Comparison of ENCODE assay signal across 7 mouse cellular contexts in genomic region chr8:106996339-106996738, GRCm38 (mm10). TPM values are rescaled to one million over a fixed set of nuclear protein-coding genes. Genes with fewer than 3 reads are reported as not detected.
DNase-seq lines count a peak whose midpoint lies in the region; ATAC-seq and TF ChIP-seq lines count a peak whose summit lies in the region.
"Not testable (repeated sequence)": the region's sequence is repeated elsewhere in the genome, so short reads cannot be mapped to it uniquely, and the experiment has no call there.

No protein-coding gene starts in this region.

- H3K9me3 ChIP-seq in MEL (replicated peaks; ENCODE audit: insufficient read depth, low read length); intestine, postnatal 0 days (ENCODE audit: control insufficient read depth); liver, embryonic 14.5 days (ENCODE audit: control insufficient read depth, low read length): not testable (repeated sequence)

- not testable (repeated sequence) for TF ChIP-seq RAD21 in MEL (IDR thresholded peaks at IDR 0.05; ENCODE audit: low read depth, low read length)

- not testable (repeated sequence) for TF ChIP-seq EP300 in MEL (IDR thresholded peaks at IDR 0.05; ENCODE audit: low read depth in 1 of 2, low read length in 2 of 2); liver, embryonic 14.5 days (IDR thresholded peaks at IDR 0.05; ENCODE audit: low read depth)

- not testable (repeated sequence) for TF ChIP-seq POLR2A in MEL (IDR thresholded peaks at IDR 0.05; ENCODE audit: control insufficient read depth in 1 of 2, insufficient read depth in 1 of 2, low read depth in 1 of 2, low read length in 2 of 2, poor library complexity in 1 of 2)

- not testable (repeated sequence) for H3K36me3 ChIP-seq in MEL (ENCODE audit: control insufficient read depth in 1 of 2, insufficient read depth in 2 of 2, low read length in 2 of 2); liver, embryonic 14.5 days (replicated peaks; ENCODE audit: control insufficient read depth, insufficient read depth, low read depth)
- peaks cover 13% of the 10 kb centered on the region for H3K36me3 ChIP-seq in intestine, postnatal 0 days (ENCODE audit: control insufficient read depth, insufficient read depth)

- ATAC-seq in intestine, postnatal 0 days; liver, embryonic 14.5 days (ENCODE audit: insufficient read depth): not testable (repeated sequence)

- H3K4me3 ChIP-seq in MEL (ENCODE audit: control insufficient read depth in 1 of 2, insufficient read depth in 1 of 2, low read depth in 2 of 2, low read length in 2 of 2); gastrocnemius, adult 2 months; intestine, postnatal 0 days (ENCODE audit: low read depth, low read length); liver, embryonic 14.5 days (ENCODE audit: insufficient read depth in 1 of 2, low read depth in 2 of 2, low read length in 2 of 2): not testable (repeated sequence)

- H3K9ac ChIP-seq in MEL (ENCODE audit: control insufficient read depth, low read depth, low read length, poor library complexity, severe bottlenecking); intestine, postnatal 0 days (ENCODE audit: low read depth, low read length); liver, embryonic 14.5 days (replicated peaks): not testable (repeated sequence)

- TF ChIP-seq CTCF in MEL (IDR thresholded peaks at IDR 0.05 in 2 of 3, conservative IDR thresholded peaks at IDR 0.05 in 1 of 3; ENCODE audit: control insufficient read depth in 1 of 3, insufficient read depth in 1 of 3, low read depth in 2 of 3, low read length in 3 of 3, poor library complexity in 1 of 3, severe bottlenecking in 1 of 3) = peak in 2 of 3 experiments; percentile 8 to 28; a peak in 3 of 6 replicates
- TF ChIP-seq CTCF in gastrocnemius, adult 2 months (IDR thresholded peaks at IDR 0.05) = peak; percentile 31; the same call in 1 of the 2 replicates
- TF ChIP-seq CTCF in intestine, postnatal 0 days (IDR thresholded peaks at IDR 0.05; ENCODE audit: low read depth) = peak; percentile 37
- peak; percentile 36 for TF ChIP-seq CTCF in liver, embryonic 14.5 days (IDR thresholded peaks at IDR 0.05; ENCODE audit: low read depth)

- peak; percentile 25 to 26 for DNase-seq in B cell, adult 2 months
- peak; percentile 41 for DNase-seq in MEL (ENCODE audit: low read depth, low spot score)
- not testable (repeated sequence) for DNase-seq in gastrocnemius, adult 2 months; liver, embryonic 14.5 days (ENCODE audit: low read depth in 3 of 3, low spot score in 3 of 3)
- peak; percentile 21 for DNase-seq in lung, postnatal 36 days
- peak; percentile 8 for DNase-seq in thymus, postnatal 14 days

- intact Hi-C loops in gastrocnemius, adult 2 months (cut with DNase I) = not testable (repeated sequence)

- not testable (repeated sequence) for H3K27ac ChIP-seq in MEL (ENCODE audit: control insufficient read depth, low read depth, low read length); gastrocnemius, adult 2 months; intestine, postnatal 0 days (ENCODE audit: low read depth, low read length); liver, embryonic 14.5 days

- not testable (repeated sequence) for H3K4me2 ChIP-seq in intestine, postnatal 0 days (replicated peaks; ENCODE audit: low read depth); liver, embryonic 14.5 days (ENCODE audit: low read depth)

- 90% methylated on average over 4 of the region's 4 CpGs for WGBS in intestine, postnatal 0 days
- 71% methylated on average over 4 of the region's 4 CpGs for WGBS in liver, embryonic 14.5 days (ENCODE audit: insufficient replicate concordance)

- not testable (repeated sequence) for H3K4me1 ChIP-seq in MEL (ENCODE audit: control insufficient read depth in 1 of 2, insufficient read depth in 2 of 2, low read length in 2 of 2); intestine, postnatal 0 days (replicated peaks; ENCODE audit: control insufficient read depth, insufficient read depth, low read length); liver, embryonic 14.5 days (replicated peaks; ENCODE audit: control insufficient read depth in 2 of 2, insufficient read depth in 2 of 2, low read length in 1 of 2)

- not testable (repeated sequence) for H3K79me2 ChIP-seq in MEL (ENCODE audit: control insufficient read depth, insufficient read depth, low read length, poor library complexity)

- not testable (repeated sequence) for H3K27me3 ChIP-seq in MEL (ENCODE audit: control insufficient read depth in 1 of 2, insufficient read depth in 2 of 2, low read length in 2 of 2); intestine, postnatal 0 days (replicated peaks; ENCODE audit: control insufficient read depth, insufficient read depth, low read length); liver, embryonic 14.5 days (ENCODE audit: control insufficient read depth, insufficient read depth, low read length)

TF ChIP-seq in MEL, 35 proteins besides CTCF, POLR2A, EP300 and RAD21:
- TF ChIP-seq ZNF384 (IDR thresholded peaks at IDR 0.05; ENCODE audit: low read depth, low read length) = peak; percentile 75

RNA-seq across cellular contexts. Expression of gene Vps4a, which starts 34.7 kb away (rescaled TPM):
- total RNA-seq in MEL (2012; rRNA removed) = 32.3 and 38.1 TPM in 2 replicates
- 10 to 100 TPM in 1 of 2 experiments, not detected in 1; 43.2 TPM for polyA plus RNA-seq in MEL (2012; ENCODE audit: insufficient read depth in 1 of 2, insufficient read length in 2 of 2, low read depth in 1 of 2, low replicate concordance in 2 of 2, missing spikeins in 1 of 2)
- total RNA-seq in gastrocnemius, adult 2 months (2021) = 10 to 100 TPM; 65.2 to 67.8 TPM
- 48.8 and 49.1 TPM in 2 replicates for polyA plus RNA-seq in intestine, postnatal 0 days (2015; fragmentation: Nextera tagmentation; extraction: Ambion mirVana)
- polyA plus RNA-seq in liver, embryonic 14.5 days (2012; rRNA removed) = 9.0 and 12.1 TPM in 2 replicates
- polyA plus RNA-seq in liver, embryonic 14.5 days (2014; fragmentation: Nextera tagmentation; extraction: Ambion mirVana) = 22.8 and 22.9 TPM in 2 replicates

RNA-seq across cellular contexts. Expression of gene Pdf, which starts 52.1 kb away (rescaled TPM):
- 39.0 and 43.6 TPM in 2 replicates for total RNA-seq in MEL (2012; rRNA removed)
- polyA plus RNA-seq in MEL (2012; ENCODE audit: insufficient read depth in 1 of 2, insufficient read length in 2 of 2, low read depth in 1 of 2, low replicate concordance in 2 of 2, missing spikeins in 1 of 2) = 10 to 100 TPM in 1 of 2 experiments, not detected in 1; 36.0 TPM
- 10 to 100 TPM; 38.6 to 44.0 TPM for total RNA-seq in gastrocnemius, adult 2 months (2021)
- 20.8 and 22.2 TPM in 2 replicates for polyA plus RNA-seq in intestine, postnatal 0 days (2015; fragmentation: Nextera tagmentation; extraction: Ambion mirVana)
- 9.9 and 11.8 TPM in 2 replicates for polyA plus RNA-seq in liver, embryonic 14.5 days (2012; rRNA removed)
- 8.4 and 9.9 TPM in 2 replicates for polyA plus RNA-seq in liver, embryonic 14.5 days (2014; fragmentation: Nextera tagmentation; extraction: Ambion mirVana)
